Mouse (Mus musculus) embryonic facial prominence, embryonic 13.5 days (tissue): Measurements from ENCODE around the gene H2al1h. TPM values are rescaled to one million over a fixed set of nuclear protein-coding genes. Genes with fewer than 3 reads are reported as not detected.
"Not testable (repeated sequence)": the region's sequence is repeated elsewhere in the genome, so short reads cannot be mapped to it uniquely, and the experiment has no call there.

ENCODE experiments used
- ATAC-seq: fragments of 200-750 bp; cut with Nextera tagmentation; 2 replicates; pipeline ENCODE4 v1.8.0; 2017; ENCODE audit warnings: low read depth; ENCODE audit not compliant: insufficient number of reproducible peaks, insufficient read depth, low FRiP score, low TSS enrichment
- H3K27ac ChIP-seq: fragments of 300-500 bp; sonication (generic); 2 replicates; pipeline ENCODE4 v1.5.1; 2015; ENCODE audit warnings: moderate library complexity, mild to moderate bottlenecking, inconsistent platforms
- H3K27me3 ChIP-seq: fragments of 300-500 bp; sonication (generic); 2 replicates; pipeline ENCODE4 v1.6.1; 2015; ENCODE audit warnings: mild to moderate bottlenecking, inconsistent platforms
- H3K36me3 ChIP-seq: fragments of 300-500 bp; sonication (generic); 2 replicates; pipeline ENCODE4 v1.6.1; 2015; ENCODE audit warnings: mild to moderate bottlenecking, inconsistent platforms
- H3K4me1 ChIP-seq: fragments of 300-500 bp; sonication (generic); 2 replicates; pipeline ENCODE4 v1.6.1; 2015; ENCODE audit warnings: inconsistent platforms
- H3K4me2 ChIP-seq: fragments of 300-500 bp; sonication (generic); 2 replicates; pipeline ENCODE4 v1.6.1; 2015; ENCODE audit warnings: moderate library complexity, mild to moderate bottlenecking, inconsistent platforms
- H3K4me3 ChIP-seq: fragments of 300-500 bp; sonication (generic); 2 replicates; pipeline ENCODE4 v1.5.1; 2015; ENCODE audit warnings: mild to moderate bottlenecking, inconsistent platforms
- H3K9ac ChIP-seq: fragments of 300-500 bp; sonication (generic); 2 replicates; pipeline ENCODE4 v1.6.1; 2015; ENCODE audit warnings: mild to moderate bottlenecking, inconsistent platforms
- H3K9me3 ChIP-seq: fragments of 300-500 bp; sonication (generic); 2 replicates; pipeline ENCODE4 v1.6.1; 2016; ENCODE audit warnings: inconsistent platforms
- WGBS: fragments of 180-500 bp; shearing (Covaris S2); methylation state at CpG from one replicate; pipeline ENCODE4 v1.1.7; 2015; ENCODE audit warnings: mixed read lengths; 5-methylcytosine and 5-hydroxymethylcytosine counted together
- polyA plus RNA-seq: library from polyadenylated mRNA; unstranded; fragments of >200 nt; fragmentation: Nextera tagmentation; extraction: Ambion mirVana; gene quantifications from 2 replicates; pipeline ENCODE4 v1.2.1, GENCODE M21; 2015

H2al1h gene
- polyA plus RNA-seq, result not detected in 2 replicates

DNA sequence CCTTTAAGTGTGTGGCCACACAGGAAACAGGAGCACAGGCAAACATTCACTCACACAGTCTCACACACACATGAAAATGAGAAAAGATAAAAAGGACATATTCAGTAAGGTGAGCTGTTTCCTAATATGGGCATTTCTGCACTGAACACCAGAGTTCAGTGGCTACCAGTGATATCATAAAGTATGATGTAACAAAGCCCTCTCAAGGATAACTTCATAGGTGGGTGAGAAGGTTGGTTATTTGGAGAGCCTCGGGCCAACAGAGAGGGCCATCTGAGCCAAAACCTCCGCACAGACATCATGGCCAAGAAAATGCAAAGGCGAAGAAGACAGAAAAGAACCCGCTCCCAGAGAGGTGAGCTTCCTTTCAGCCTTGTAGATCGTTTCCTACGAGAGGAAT, at the start of gene H2al1h:
H2al1h (plus strand) TSS at position 301 of the 400 bp plus-strand sequence.
- not testable (repeated sequence) for H3K27ac ChIP-seq, H3K27me3 ChIP-seq, H3K36me3 ChIP-seq, H3K9ac ChIP-seq, ATAC-seq, H3K9me3 ChIP-seq, H3K4me1 ChIP-seq, H3K4me3 ChIP-seq, H3K4me2 ChIP-seq
- WGBS, result no CpG with 5 or more reads among the region's 6 CpGs

GRCm38 (mm10) chrX:11273190-11273589, 48.1 kb upstream of the H2al1h start:
- Histone ChIP-seq H3K27ac (no peak overlapping the region), H3K36me3 (no peaks in the 10 kb centered on the region), H3K4me3 (no peak overlapping the region), H3K4me2 (no peak overlapping the region), H3K27me3 (peaks cover 25% of the 10 kb centered on the region), H3K9me3 (no peaks in the 10 kb centered on the region), H3K4me1 (no peaks in the 10 kb centered on the region), H3K9ac (no peak overlapping the region)
- 80% methylated on average over 3 of the region's 3 CpGs for WGBS
- no peak for ATAC-seq

- Histone ChIP-seq H3K4me2 (no peak overlapping the region), H3K27me3 (peaks cover 22% of the 10 kb centered on the region; the same call in 1 of the 2 replicates), H3K36me3 (no peaks in the 10 kb centered on the region), H3K4me3 (no peak overlapping the region), H3K4me1 (no peaks in the 10 kb centered on the region), H3K9ac (no peak overlapping the region), H3K9me3 (no peaks in the 10 kb centered on the region), H3K27ac (no peak overlapping the region)
- no peak for ATAC-seq
- 83% methylated on average over 6 of the region's 6 CpGs for WGBS
These were observed 44.2 kb upstream of the H2al1h start for GRCm38 (mm10) chrX:11277083-11277482.

GRCm38 (mm10) chrX:11280741-11281140, 40.6 kb upstream of the H2al1h start:
- H3K4me3 ChIP-seq, result no peak overlapping the region
- H3K27me3 ChIP-seq, result peaks cover 16% of the 10 kb centered on the region; the same call in 1 of the 2 replicates
- no peaks in the 10 kb centered on the region for H3K36me3 ChIP-seq
- WGBS, result 60% methylated on average over 2 of the region's 2 CpGs
- H3K4me2 ChIP-seq, result no peak overlapping the region
- no peak overlapping the region for H3K9ac ChIP-seq
- ATAC-seq, result no peak
- no peaks in the 10 kb centered on the region for H3K4me1 ChIP-seq
- H3K27ac ChIP-seq, result no peak overlapping the region
- H3K9me3 ChIP-seq, result no peaks in the 10 kb centered on the region

DNA sequence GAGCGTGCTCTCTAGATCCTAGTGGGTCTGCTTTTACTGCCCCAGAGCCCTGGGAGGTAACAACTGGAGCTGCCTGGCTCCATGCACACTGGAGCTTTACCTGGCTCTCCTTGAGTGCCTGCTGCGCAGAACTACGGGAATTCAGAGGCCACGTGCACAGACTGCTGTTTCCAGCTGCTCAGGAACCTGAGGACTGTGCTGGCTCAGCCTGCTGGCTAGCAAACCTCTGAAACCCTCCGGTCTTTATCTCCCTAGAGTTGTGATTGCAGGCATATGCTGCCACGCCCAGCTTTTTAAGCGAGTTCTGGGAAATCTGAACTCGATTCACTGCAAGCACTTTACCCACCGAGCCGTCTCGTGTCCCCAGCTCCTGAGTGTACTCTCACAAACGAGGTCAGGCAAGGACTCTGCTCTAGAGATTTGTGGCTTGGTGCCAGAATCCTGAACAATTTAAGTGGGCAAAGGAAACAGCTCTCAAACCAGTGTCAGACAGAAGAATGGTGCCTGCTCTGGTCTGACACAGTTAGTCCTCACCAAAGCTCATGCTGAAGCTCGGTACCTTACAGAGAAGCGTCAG, 32.9 kb upstream of the H2al1h start:
- no peak for ATAC-seq
- Histone ChIP-seq H3K4me3 (no peak overlapping the region), H3K9ac (no peak overlapping the region), H3K27me3 (peaks cover 49% of the 10 kb centered on the region), H3K4me2 (no peak overlapping the region), H3K9me3 (no peaks in the 10 kb centered on the region), H3K36me3 (no peaks in the 10 kb centered on the region), H3K27ac (no peak overlapping the region), H3K4me1 (no peaks in the 10 kb centered on the region)
- WGBS, result 65% methylated on average over 14 of the region's 14 CpGs

DNA sequence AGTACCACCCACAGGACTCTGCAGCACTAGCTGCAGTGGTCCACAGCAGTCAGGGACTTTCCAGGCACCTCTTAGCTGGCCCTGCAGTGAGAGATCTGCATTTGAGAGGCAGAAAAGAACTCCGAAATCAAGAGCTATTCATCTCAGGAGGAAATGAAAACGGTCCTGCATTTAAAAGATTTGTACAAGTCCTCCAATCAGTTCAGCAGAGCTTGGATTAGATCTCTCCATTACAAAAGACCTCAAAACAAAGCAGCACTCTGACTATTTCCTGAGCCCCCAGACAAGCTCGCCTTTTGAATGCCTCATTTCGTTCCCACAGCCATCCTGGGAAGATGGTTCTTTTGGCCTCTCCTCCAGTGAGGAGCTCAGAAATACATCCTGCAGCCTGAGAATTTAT, 32.0 kb upstream of the H2al1h start:
- H3K36me3 ChIP-seq, result no peaks in the 10 kb centered on the region
- no peaks in the 10 kb centered on the region for H3K9me3 ChIP-seq
- H3K4me1 ChIP-seq, result no peaks in the 10 kb centered on the region
- H3K4me2 ChIP-seq, result no peak overlapping the region
- no peak overlapping the region for H3K27ac ChIP-seq
- WGBS, result 62% methylated on average over 4 of the region's 4 CpGs
- no peak for ATAC-seq
- H3K4me3 ChIP-seq, result no peak overlapping the region
- peaks cover 55% of the 10 kb centered on the region for H3K27me3 ChIP-seq
- no peak overlapping the region for H3K9ac ChIP-seq

DNA sequence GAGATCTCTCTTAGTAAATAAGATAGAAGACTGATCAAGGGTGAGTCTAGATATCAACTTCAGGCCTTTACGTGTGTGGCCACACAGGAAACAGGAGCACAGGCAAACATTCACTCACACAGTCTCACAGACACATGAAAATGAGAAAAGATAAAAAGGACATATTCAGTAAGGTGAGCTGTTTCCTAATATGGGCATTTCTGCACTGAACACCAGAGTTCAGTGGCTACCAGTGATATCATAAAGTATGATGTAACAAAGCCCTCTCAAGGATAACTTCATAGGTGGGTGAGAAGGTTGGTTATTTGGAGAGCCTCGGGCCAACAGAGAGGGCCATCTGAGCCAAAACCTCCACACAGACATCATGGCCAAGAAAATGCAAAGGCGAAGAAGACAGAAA, 22.3 kb upstream of the H2al1h start, which contains the start of gene H2al1a:
H2al1a (plus strand) TSS at position 301 of the 400 bp plus-strand sequence.
- not testable (repeated sequence) for H3K4me3 ChIP-seq, H3K4me1 ChIP-seq, H3K27ac ChIP-seq, H3K36me3 ChIP-seq, H3K4me2 ChIP-seq, H3K27me3 ChIP-seq, H3K9me3 ChIP-seq, H3K9ac ChIP-seq, ATAC-seq
- WGBS, result no CpG with 5 or more reads among the region's 3 CpGs

DNA sequence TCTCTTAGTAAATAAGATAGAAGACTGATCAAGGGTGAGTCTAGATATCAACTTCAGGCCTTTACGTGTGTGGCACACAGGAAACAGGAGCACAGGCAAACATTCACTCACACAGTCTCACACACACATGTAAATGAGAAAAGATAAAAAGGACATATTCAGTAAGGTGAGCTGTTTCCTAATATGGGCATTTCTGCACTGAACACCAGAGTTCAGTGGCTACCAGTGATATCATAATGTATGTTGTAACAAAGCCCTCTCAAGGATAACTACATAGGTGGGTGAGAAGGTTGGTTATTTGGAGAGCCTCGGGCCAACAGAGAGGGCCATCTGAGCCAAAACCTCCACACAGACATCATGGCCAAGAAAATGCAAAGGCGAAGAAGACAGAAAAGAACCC, 19.2 kb upstream of the H2al1h start, which contains the start of gene H2al1b:
H2al1b (plus strand) TSS at position 301 of the 400 bp plus-strand sequence.
- H3K27me3 ChIP-seq, H3K9ac ChIP-seq, H3K4me1 ChIP-seq, H3K36me3 ChIP-seq, H3K4me3 ChIP-seq, ATAC-seq, H3K27ac ChIP-seq, H3K9me3 ChIP-seq, H3K4me2 ChIP-seq: not testable (repeated sequence)
- 92% methylated on average over 1 of the region's 3 CpGs for WGBS

DNA sequence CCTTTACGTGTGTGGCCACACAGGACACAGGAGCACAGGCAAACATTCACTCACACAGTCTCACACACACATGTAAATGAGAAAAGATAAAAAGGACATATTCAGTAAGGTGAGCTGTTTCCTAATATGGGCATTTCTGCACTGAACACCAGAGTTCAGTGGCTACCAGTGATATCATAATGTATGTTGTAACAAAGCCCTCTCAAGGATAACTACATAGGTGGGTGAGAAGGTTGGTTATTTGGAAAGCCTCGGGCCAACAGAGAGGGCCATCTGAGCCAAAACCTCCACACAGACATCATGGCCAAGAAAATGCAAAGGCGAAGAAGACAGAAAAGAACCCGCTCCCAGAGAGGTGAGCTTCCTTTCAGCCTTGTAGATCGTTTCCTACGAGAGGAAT, 15.9 kb upstream of the H2al1h start, which contains the start of gene H2al1c:
H2al1c (plus strand) TSS at position 301 of the 400 bp plus-strand sequence.
- H3K36me3 ChIP-seq, H3K4me3 ChIP-seq, H3K4me2 ChIP-seq, H3K27me3 ChIP-seq, H3K9ac ChIP-seq, H3K27ac ChIP-seq, H3K4me1 ChIP-seq, H3K9me3 ChIP-seq, ATAC-seq: not testable (repeated sequence)
- WGBS, result 85% methylated on average over 2 of the region's 6 CpGs

GRCm38 (mm10) chrX:11308524-11308923, 12.8 kb upstream of the H2al1h start, which contains the start of gene H2al1d:
Gene H2al1d, plus strand, starts transcription at chrX:11308824.
- no CpG with 5 or more reads among the region's 6 CpGs for WGBS
- ATAC-seq, H3K27ac ChIP-seq, H3K9me3 ChIP-seq, H3K36me3 ChIP-seq, H3K9ac ChIP-seq, H3K27me3 ChIP-seq, H3K4me1 ChIP-seq, H3K4me2 ChIP-seq, H3K4me3 ChIP-seq: not testable (repeated sequence)

DNA sequence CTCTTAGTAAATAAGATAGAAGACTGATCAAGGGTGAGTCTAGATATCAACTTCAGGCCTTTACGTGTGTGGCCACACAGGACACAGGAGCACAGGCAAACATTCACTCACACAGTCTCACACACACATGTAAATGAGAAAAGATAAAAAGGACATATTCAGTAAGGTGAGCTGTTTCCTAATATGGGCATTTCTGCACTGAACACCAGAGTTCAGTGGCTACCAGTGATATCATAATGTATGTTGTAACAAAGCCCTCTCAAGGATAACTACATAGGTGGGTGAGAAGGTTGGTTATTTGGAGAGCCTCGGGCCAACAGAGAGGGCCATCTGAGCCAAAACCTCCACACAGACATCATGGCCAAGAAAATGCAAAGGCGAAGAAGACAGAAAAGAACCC, 9.7 kb upstream of the H2al1h start, which contains the start of gene H2al1e:
H2al1e (plus strand) TSS at position 301 of the 400 bp plus-strand sequence.
- WGBS, result no CpG with 5 or more reads among the region's 3 CpGs
- not testable (repeated sequence) for H3K4me2 ChIP-seq, H3K4me1 ChIP-seq, H3K9me3 ChIP-seq, H3K27ac ChIP-seq, H3K27me3 ChIP-seq, ATAC-seq, H3K4me3 ChIP-seq, H3K36me3 ChIP-seq, H3K9ac ChIP-seq

- H3K27ac ChIP-seq, H3K4me1 ChIP-seq, H3K36me3 ChIP-seq, H3K9ac ChIP-seq, H3K4me3 ChIP-seq, H3K4me2 ChIP-seq, H3K9me3 ChIP-seq, ATAC-seq, H3K27me3 ChIP-seq: not testable (repeated sequence)
- WGBS, result no CpG with 5 or more reads among the region's 6 CpGs
These were observed 6.4 kb upstream of the H2al1h start, which contains the start of gene H2al1f for GRCm38 (mm10) chrX:11314858-11315257. Gene H2al1f, plus strand, starts transcription at chrX:11315158.
